Comparison of ENCODE assay signal across 31 mouse cellular contexts in genomic region chr11:75948789-75949188, GRCm38 (mm10). TPM values are rescaled to one million over a fixed set of nuclear protein-coding genes. Genes with fewer than 3 reads are reported as not detected.
DNase-seq lines count a peak whose midpoint lies in the region; ATAC-seq and TF ChIP-seq lines count a peak whose summit lies in the region.
"Had no signal": no experiment of that assay in that cellular context is flagged by ENCODE, and none has a peak within 500 bp of the region (broad histone marks: within the 10 kb centered on the region; RNA-seq: fewer than 3 reads in every experiment).

No protein-coding gene starts in this region.

- intact Hi-C loops in heart, postnatal 36 days (cut with DNase I), result no loop called here

- no peaks in the 10 kb centered on the region for H3K27me3 ChIP-seq in stomach, embryonic 16.5 days (ENCODE audit: control insufficient read depth, insufficient read depth, low read length)
- H3K27me3 ChIP-seq in stomach, postnatal 0 days (ENCODE audit: control insufficient read depth, insufficient read depth, low read length), result no peaks in the 10 kb centered on the region
- no peaks in the 10 kb centered on the region for H3K27me3 ChIP-seq in intestine, embryonic 15.5 days (replicated peaks)
- H3K27me3 ChIP-seq in forebrain, embryonic 13.5 days, result no peaks in the 10 kb centered on the region
- H3K27me3 ChIP-seq: forebrain, embryonic 12.5 days; limb, embryonic 15.5 days; lung, embryonic 15.5 days had no signal

- no peak overlapping the region for H3K27ac ChIP-seq in stomach, embryonic 16.5 days (ENCODE audit: low read length)
- H3K27ac ChIP-seq in stomach, postnatal 0 days (replicated peaks), result no peak overlapping the region
- peak overlapping the region; percentile 88 for H3K27ac ChIP-seq in intestine, embryonic 15.5 days
- no peak overlapping the region for H3K27ac ChIP-seq in forebrain, embryonic 13.5 days
- H3K27ac ChIP-seq: forebrain, embryonic 12.5 days; hindbrain, embryonic 10.5 days; hindbrain, postnatal 0 days; kidney, postnatal 0 days; left cerebral cortex, adult 2 months; limb, embryonic 15.5 days; liver, embryonic 15.5 days; lung, embryonic 15.5 days had no signal

- no peak overlapping the region for H3K9ac ChIP-seq in stomach, embryonic 16.5 days (ENCODE audit: low read length)
- no peak overlapping the region for H3K9ac ChIP-seq in stomach, postnatal 0 days (ENCODE audit: low read length)
- no peak overlapping the region for H3K9ac ChIP-seq in intestine, embryonic 15.5 days
- H3K9ac ChIP-seq in forebrain, embryonic 13.5 days, result no peak overlapping the region
- H3K9ac ChIP-seq: forebrain, embryonic 12.5 days; limb, embryonic 15.5 days; liver, embryonic 15.5 days; lung, embryonic 15.5 days had no signal

- H3K4me2 ChIP-seq in stomach, embryonic 16.5 days (ENCODE audit: low read depth, low read length), result no peak overlapping the region
- no peak overlapping the region for H3K4me2 ChIP-seq in stomach, postnatal 0 days (replicated peaks; ENCODE audit: low read depth)
- H3K4me2 ChIP-seq in intestine, embryonic 15.5 days (replicated peaks), result no peak overlapping the region
- no peak overlapping the region for H3K4me2 ChIP-seq in forebrain, embryonic 13.5 days
- H3K4me2 ChIP-seq: forebrain, embryonic 12.5 days; limb, embryonic 15.5 days; liver, embryonic 15.5 days; lung, embryonic 15.5 days had no signal

- H3K4me1 ChIP-seq in stomach, embryonic 16.5 days (ENCODE audit: control insufficient read depth, insufficient read depth, low read length), result no peaks in the 10 kb centered on the region
- H3K4me1 ChIP-seq in stomach, postnatal 0 days (replicated peaks; ENCODE audit: control insufficient read depth, insufficient read depth), result no peaks in the 10 kb centered on the region
- peaks cover 9% of the 10 kb centered on the region; the same call in 1 of the 2 replicates for H3K4me1 ChIP-seq in intestine, embryonic 15.5 days (replicated peaks)
- peaks cover 20% of the 10 kb centered on the region for H3K4me1 ChIP-seq in forebrain, embryonic 13.5 days
- H3K4me1 ChIP-seq: liver, embryonic 15.5 days; lung, embryonic 15.5 days had no signal

- WGBS in stomach, embryonic 16.5 days, result 43% methylated on average over 3 of the region's 3 CpGs
- 49% methylated on average over 3 of the region's 3 CpGs for WGBS in stomach, postnatal 0 days
- 30% methylated on average over 3 of the region's 3 CpGs for WGBS in intestine, embryonic 15.5 days
- 33% methylated on average over 3 of the region's 3 CpGs for WGBS in forebrain, embryonic 13.5 days

- no peaks in the 10 kb centered on the region for H3K9me3 ChIP-seq in stomach, embryonic 16.5 days (replicated peaks; ENCODE audit: control insufficient read depth, low read length)
- H3K9me3 ChIP-seq in stomach, postnatal 0 days (ENCODE audit: control insufficient read depth, low read length), result no peaks in the 10 kb centered on the region
- H3K9me3 ChIP-seq in intestine, embryonic 15.5 days, result no peaks in the 10 kb centered on the region
- no peaks in the 10 kb centered on the region for H3K9me3 ChIP-seq in forebrain, embryonic 13.5 days (replicated peaks)
- H3K9me3 ChIP-seq: forebrain, embryonic 12.5 days; hindbrain, embryonic 10.5 days; limb, embryonic 15.5 days; liver, embryonic 15.5 days; lung, embryonic 15.5 days; megakaryocyte, embryonic 14.5 days had no signal

- no peak for TF ChIP-seq EP300 in stomach, postnatal 0 days (optimal IDR thresholded peaks at IDR 0.05)

- ATAC-seq in stomach, embryonic 16.5 days (ENCODE audit: insufficient read depth, low FRiP score), result peak; percentile 73
- ATAC-seq in stomach, postnatal 0 days (ENCODE audit: low FRiP score, low TSS enrichment), result no peak
- peak; percentile 87 for ATAC-seq in intestine, embryonic 15.5 days
- ATAC-seq in forebrain, embryonic 13.5 days, result no peak
- ATAC-seq: CD4-positive, CD25-positive, alpha-beta regulatory T cell, adult 4 months; hindbrain, postnatal 0 days had no signal

- no peak overlapping the region for H3K4me3 ChIP-seq in stomach, embryonic 16.5 days (replicated peaks; ENCODE audit: low read length)
- no peak overlapping the region for H3K4me3 ChIP-seq in stomach, postnatal 0 days (ENCODE audit: low read depth, low read length)
- no peak overlapping the region for H3K4me3 ChIP-seq in intestine, embryonic 15.5 days (replicated peaks)
- no peak overlapping the region for H3K4me3 ChIP-seq in forebrain, embryonic 13.5 days
- H3K4me3 ChIP-seq: forebrain, embryonic 12.5 days; hindbrain, embryonic 10.5 days; left cerebral cortex, adult 2 months; limb, embryonic 15.5 days; liver, embryonic 15.5 days; lung, embryonic 15.5 days; megakaryocyte, embryonic 14.5 days had no signal

- DNase-seq in heart, adult 11 months, result peak; percentile 85
- DNase-seq in heart, postnatal 36 days, result no peak
- no peak for DNase-seq in stomach, postnatal 0 days (ENCODE audit: low spot score)
- no peak for DNase-seq in embryo, embryonic 11 days
- DNase-seq: cerebellum, adult 11 months; cerebellum, adult 9-11 months; kidney, adult 2 months; layer of hippocampus, adult 9-11 months; lung, postnatal 36 days; midbrain, embryonic 14.5 days; retina, postnatal 1 day; right cerebral cortex, postnatal 25 days; thymus, adult 2 months had no signal

- no peak for TF ChIP-seq CTCF in stomach, postnatal 0 days (IDR thresholded peaks at IDR 0.05; ENCODE audit: low read depth)

- H3K36me3 ChIP-seq in stomach, embryonic 16.5 days (ENCODE audit: control insufficient read depth, insufficient read depth, low read length), result no peaks in the 10 kb centered on the region
- no peaks in the 10 kb centered on the region for H3K36me3 ChIP-seq in stomach, postnatal 0 days (ENCODE audit: control insufficient read depth, insufficient read depth, low read length)
- H3K36me3 ChIP-seq in intestine, embryonic 15.5 days, result no peaks in the 10 kb centered on the region
- no peaks in the 10 kb centered on the region for H3K36me3 ChIP-seq in forebrain, embryonic 13.5 days (ENCODE audit: poor library complexity, severe bottlenecking)
- H3K36me3 ChIP-seq: forebrain, embryonic 12.5 days; hindbrain, embryonic 10.5 days; limb, embryonic 15.5 days; liver, embryonic 15.5 days; lung, embryonic 15.5 days had no signal

RNA-seq across cellular contexts. Expression of gene Rph3al, which starts 10.6 kb away (rescaled TPM):
- total RNA-seq in heart, postnatal 36 days (2021), result 10 to 100 TPM in 1 of 2 experiments, 1 to 10 TPM in 1; 8.9 to 12.8 TPM
- 10.5 and 10.9 TPM in 2 replicates for polyA plus RNA-seq in stomach, embryonic 16.5 days (2015; fragmentation: Nextera tagmentation; extraction: Ambion mirVana)
- 11.2 and 11.7 TPM in 2 replicates for polyA plus RNA-seq in stomach, postnatal 0 days (2015; fragmentation: Nextera tagmentation; extraction: Ambion mirVana)
- 18.2 and 19.7 TPM in 2 replicates for polyA plus RNA-seq in intestine, embryonic 15.5 days (2015; fragmentation: Nextera tagmentation; extraction: Ambion mirVana)
- polyA plus RNA-seq in forebrain, embryonic 13.5 days (2015; fragmentation: Nextera tagmentation; extraction: Ambion mirVana), result 1.1 and 1.3 TPM in 2 replicates

RNA-seq across cellular contexts. Expression of gene 1700016K19Rik, which starts 50.9 kb away (rescaled TPM):
- total RNA-seq in heart, postnatal 36 days (2021), result not detected
- polyA plus RNA-seq in stomach, embryonic 16.5 days (2015; fragmentation: Nextera tagmentation; extraction: Ambion mirVana), result 2.9 and 3.7 TPM in 2 replicates
- polyA plus RNA-seq in stomach, postnatal 0 days (2015; fragmentation: Nextera tagmentation; extraction: Ambion mirVana), result 3.7 and 4.4 TPM in 2 replicates
- polyA plus RNA-seq in intestine, embryonic 15.5 days (2015; fragmentation: Nextera tagmentation; extraction: Ambion mirVana), result 2.6 and 4.0 TPM in 2 replicates
- 1.5 and 1.9 TPM in 2 replicates for polyA plus RNA-seq in forebrain, embryonic 13.5 days (2015; fragmentation: Nextera tagmentation; extraction: Ambion mirVana)
- total RNA-seq: common myeloid progenitor, adult 5-6 weeks; gastrocnemius, adult 18-20 months; gastrocnemius, postnatal 4 days had no signal
- polyA plus RNA-seq: CD4-positive, CD25-positive, alpha-beta regulatory T cell, adult 4 months; heart, postnatal 0 days; liver, embryonic 15.5 days; neural tube, embryonic 11.5 days had no signal

Comparison
In these comparisons a context has a peak if more than half of its experiments do, and no peak if none do; other contexts are left out.
1. ATAC-seq: peak in stomach, embryonic 16.5 days (single experiment) and intestine, embryonic 15.5 days (single experiment); none in stomach, postnatal 0 days (single experiment) and forebrain, embryonic 13.5 days (single experiment).